Mouse (Mus musculus): Measurements from ENCODE around the gene Gm20708. TPM values are rescaled to one million over a fixed set of nuclear protein-coding genes. Genes with fewer than 3 reads are reported as not detected.
A peak's percentile ranks its signal among the peaks of the same experiment; 100 is the strongest.

Gene Gm20708
- polyA plus RNA-seq (2016; fragmentation: Nextera tagmentation; extraction: Ambion mirVana): 0.30 and 0.31 TPM in 2 replicates

GRCm38 (mm10) chr11:117809407-117810311 lies at the start of gene Gm20708, which contains the start of gene Syngr2:
Gene Gm20708, plus strand, starts transcription at chr11:117809668.
Gene Syngr2, plus strand, starts transcription at chr11:117809668.
- Histone ChIP-seq H3K4me1 (replicated peaks) (peaks cover 28% of the 10 kb centered on the region), H3K27ac (peak within 1 kb of the TSS; percentile 84), H3K4me3 (peak within 1 kb of the TSS; percentile 90), H3K36me3 (peaks cover 33% of the 10 kb centered on the region), H3K9me3 (no peaks in the 10 kb centered on the region), H3K27me3 (ENCODE audit: insufficient read depth, poor library complexity, severe bottlenecking) (no peaks in the 10 kb centered on the region)
- under 1% methylated on average over 75 of the region's 75 CpGs for WGBS
- DNase-seq (ENCODE audit: low spot score): peak; percentile 84

GRCm38 (mm10) chr11:117760374-117761119 lies 48.9 kb upstream of the Gm20708 start:
- WGBS: 96% methylated on average over 26 of the region's 26 CpGs
- peaks cover 96% of the 10 kb centered on the region for H3K36me3 ChIP-seq
- DNase-seq (ENCODE audit: low spot score): no peak
- no peaks in the 10 kb centered on the region for H3K27me3 ChIP-seq (ENCODE audit: insufficient read depth, poor library complexity, severe bottlenecking)
- H3K9me3 ChIP-seq: no peaks in the 10 kb centered on the region
- H3K27ac ChIP-seq: no peak overlapping the region
- no peaks in the 10 kb centered on the region for H3K4me1 ChIP-seq (replicated peaks)
- no peak overlapping the region for H3K4me3 ChIP-seq

GRCm38 (mm10) chr11:117761801-117762200 lies 47.7 kb upstream of the Gm20708 start:
- no peak overlapping the region for H3K4me3 ChIP-seq
- no peak overlapping the region for H3K27ac ChIP-seq
- no peaks in the 10 kb centered on the region for H3K27me3 ChIP-seq (ENCODE audit: insufficient read depth, poor library complexity, severe bottlenecking)
- H3K9me3 ChIP-seq: no peaks in the 10 kb centered on the region
- 94% methylated on average over 13 of the region's 13 CpGs for WGBS
- H3K4me1 ChIP-seq (replicated peaks): no peaks in the 10 kb centered on the region
- no peak for DNase-seq (ENCODE audit: low spot score)
- H3K36me3 ChIP-seq: peaks cover 96% of the 10 kb centered on the region

- peaks cover 92% of the 10 kb centered on the region for H3K36me3 ChIP-seq
- 94% methylated on average over 12 of the region's 12 CpGs for WGBS
- H3K4me3 ChIP-seq: no peak overlapping the region
- H3K4me1 ChIP-seq (replicated peaks): no peaks in the 10 kb centered on the region
- no peak for DNase-seq (ENCODE audit: low spot score)
- no peaks in the 10 kb centered on the region for H3K27me3 ChIP-seq (ENCODE audit: insufficient read depth, poor library complexity, severe bottlenecking)
- H3K9me3 ChIP-seq: no peaks in the 10 kb centered on the region
- no peak overlapping the region for H3K27ac ChIP-seq
These were observed 47.2 kb upstream of the Gm20708 start for GRCm38 (mm10) chr11:117762246-117762645.

GRCm38 (mm10) chr11:117764319-117764718 lies 45.1 kb upstream of the Gm20708 start:
- H3K9me3 ChIP-seq: no peaks in the 10 kb centered on the region
- no peak overlapping the region for H3K27ac ChIP-seq
- no peak overlapping the region for H3K4me3 ChIP-seq
- H3K36me3 ChIP-seq: peaks cover 76% of the 10 kb centered on the region
- peaks cover 5% of the 10 kb centered on the region; the same call in 1 of the 2 replicates for H3K4me1 ChIP-seq (replicated peaks)
- 91% methylated on average over 9 of the region's 9 CpGs for WGBS
- no peaks in the 10 kb centered on the region for H3K27me3 ChIP-seq (ENCODE audit: insufficient read depth, poor library complexity, severe bottlenecking)
- DNase-seq (ENCODE audit: low spot score): no peak

GRCm38 (mm10) chr11:117765361-117765760 lies 44.1 kb upstream of the Gm20708 start:
- H3K27ac ChIP-seq: peak overlapping the region; percentile 23; the same call in 1 of the 2 replicates
- no peaks in the 10 kb centered on the region for H3K9me3 ChIP-seq
- H3K4me3 ChIP-seq: no peak overlapping the region
- H3K27me3 ChIP-seq (ENCODE audit: insufficient read depth, poor library complexity, severe bottlenecking): no peaks in the 10 kb centered on the region
- H3K36me3 ChIP-seq: peaks cover 75% of the 10 kb centered on the region
- no peak for DNase-seq (ENCODE audit: low spot score)
- peaks cover 9% of the 10 kb centered on the region; the same call in 1 of the 2 replicates for H3K4me1 ChIP-seq (replicated peaks)
- WGBS: 87% methylated on average over 5 of the region's 5 CpGs

GRCm38 (mm10) chr11:117766275-117766674 lies 43.2 kb upstream of the Gm20708 start:
- no peak overlapping the region for H3K27ac ChIP-seq
- peaks cover 9% of the 10 kb centered on the region; the same call in 1 of the 2 replicates for H3K4me1 ChIP-seq (replicated peaks)
- no peaks in the 10 kb centered on the region for H3K27me3 ChIP-seq (ENCODE audit: insufficient read depth, poor library complexity, severe bottlenecking)
- WGBS: 85% methylated on average over 3 of the region's 3 CpGs
- peaks cover 67% of the 10 kb centered on the region for H3K36me3 ChIP-seq
- no peak overlapping the region for H3K4me3 ChIP-seq
- no peaks in the 10 kb centered on the region for H3K9me3 ChIP-seq
- DNase-seq (ENCODE audit: low spot score): no peak

- 89% methylated on average over 20 of the region's 20 CpGs for WGBS
- Histone ChIP-seq H3K27me3 (ENCODE audit: insufficient read depth, poor library complexity, severe bottlenecking) (no peaks in the 10 kb centered on the region), H3K9me3 (no peaks in the 10 kb centered on the region), H3K36me3 (peaks cover 59% of the 10 kb centered on the region), H3K27ac (peak overlapping the region; percentile 62), H3K4me3 (no peak overlapping the region), H3K4me1 (replicated peaks) (peaks cover 9% of the 10 kb centered on the region; the same call in 1 of the 2 replicates)
- DNase-seq (ENCODE audit: low spot score): peak; percentile 2
These were observed 40.5 kb upstream of the Gm20708 start for GRCm38 (mm10) chr11:117768725-117769682.

- peaks cover 9% of the 10 kb centered on the region; the same call in 1 of the 2 replicates for H3K4me1 ChIP-seq (replicated peaks)
- no peak overlapping the region for H3K4me3 ChIP-seq
- peaks cover 55% of the 10 kb centered on the region for H3K36me3 ChIP-seq
- H3K27ac ChIP-seq: peak overlapping the region; percentile 62; the same call in 1 of the 2 replicates
- H3K27me3 ChIP-seq (ENCODE audit: insufficient read depth, poor library complexity, severe bottlenecking): no peaks in the 10 kb centered on the region
- H3K9me3 ChIP-seq: no peaks in the 10 kb centered on the region
- DNase-seq (ENCODE audit: low spot score): no peak
- WGBS: 90% methylated on average over 7 of the region's 7 CpGs
These were observed 39.8 kb upstream of the Gm20708 start for GRCm38 (mm10) chr11:117769683-117770047.

- no peaks in the 10 kb centered on the region for H3K9me3 ChIP-seq
- H3K27ac ChIP-seq: 0 out of 2 replicates have a peak overlapping the region, but pooled peaks have one; percentile 3
- H3K4me3 ChIP-seq: no peak overlapping the region
- peaks cover 55% of the 10 kb centered on the region for H3K36me3 ChIP-seq
- 86% methylated on average over 10 of the region's 10 CpGs for WGBS
- H3K4me1 ChIP-seq (replicated peaks): peaks cover 9% of the 10 kb centered on the region; the same call in 1 of the 2 replicates
- H3K27me3 ChIP-seq (ENCODE audit: insufficient read depth, poor library complexity, severe bottlenecking): no peaks in the 10 kb centered on the region
- DNase-seq (ENCODE audit: low spot score): no peak
These were observed 39.1 kb upstream of the Gm20708 start for GRCm38 (mm10) chr11:117770407-117770806.

- Histone ChIP-seq H3K4me3 (no peak overlapping the region), H3K27ac (peak overlapping the region; percentile 40; the same call in 1 of the 2 replicates), H3K27me3 (ENCODE audit: insufficient read depth, poor library complexity, severe bottlenecking) (no peaks in the 10 kb centered on the region), H3K4me1 (replicated peaks) (peaks cover 10% of the 10 kb centered on the region), H3K9me3 (no peaks in the 10 kb centered on the region), H3K36me3 (peaks cover 47% of the 10 kb centered on the region)
- 96% methylated on average over 7 of the region's 7 CpGs for WGBS
- DNase-seq (ENCODE audit: low spot score): no peak
These were observed 37.1 kb upstream of the Gm20708 start for GRCm38 (mm10) chr11:117772352-117772751.

GRCm38 (mm10) chr11:117774925-117775324 lies 34.5 kb upstream of the Gm20708 start:
- Histone ChIP-seq H3K27ac (no peak overlapping the region), H3K27me3 (ENCODE audit: insufficient read depth, poor library complexity, severe bottlenecking) (peaks cover 14% of the 10 kb centered on the region), H3K4me3 (no peak overlapping the region), H3K4me1 (replicated peaks) (peaks cover 26% of the 10 kb centered on the region), H3K9me3 (no peaks in the 10 kb centered on the region), H3K36me3 (peaks cover 36% of the 10 kb centered on the region)
- no peak for DNase-seq (ENCODE audit: low spot score)
- 95% methylated on average over 10 of the region's 10 CpGs for WGBS

Data from hindbrain, embryonic 10.5 days (tissue).